Mouse (Mus musculus): ENCODE data around the gene Ebi3.
A peak's percentile ranks its signal among the peaks of the same experiment; 100 is the strongest.
"Not testable (repeated sequence)": the region's sequence is repeated elsewhere in the genome, so short reads cannot be mapped to it uniquely, and the experiment has no call there.

Gene Ebi3

DNA sequence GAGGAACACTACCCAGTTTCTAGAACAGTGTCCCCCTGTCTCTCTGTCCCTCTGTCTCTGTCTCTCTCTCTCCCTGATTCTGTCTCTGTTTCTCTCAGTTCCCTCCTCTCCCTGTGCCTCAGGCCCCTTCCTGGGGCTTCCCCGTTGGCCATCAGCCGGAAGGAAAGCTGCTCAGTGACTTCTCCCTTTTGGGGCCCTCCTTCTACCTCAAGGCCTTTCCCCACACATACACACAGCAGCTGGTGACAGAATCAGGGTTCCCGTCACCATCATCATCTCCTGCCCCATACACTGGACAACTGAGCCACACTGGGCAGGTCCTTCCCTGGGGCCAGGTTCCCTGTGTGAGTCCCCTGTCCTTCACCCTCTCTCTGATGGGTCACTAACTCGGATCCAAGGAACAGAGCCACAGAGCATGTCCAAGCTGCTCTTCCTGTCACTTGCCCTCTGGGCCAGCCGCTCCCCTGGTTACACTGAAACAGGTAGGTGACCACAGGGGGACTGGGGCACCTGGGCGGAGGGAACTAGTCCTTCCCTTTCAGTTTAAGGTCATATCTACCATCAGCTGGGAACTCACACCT, at the start of gene Ebi3:
Gene Ebi3, plus strand, starts transcription at position 194 of the 581 bp plus-strand sequence.
- DNase-seq (ENCODE audit: low read depth): no peak

DNA sequence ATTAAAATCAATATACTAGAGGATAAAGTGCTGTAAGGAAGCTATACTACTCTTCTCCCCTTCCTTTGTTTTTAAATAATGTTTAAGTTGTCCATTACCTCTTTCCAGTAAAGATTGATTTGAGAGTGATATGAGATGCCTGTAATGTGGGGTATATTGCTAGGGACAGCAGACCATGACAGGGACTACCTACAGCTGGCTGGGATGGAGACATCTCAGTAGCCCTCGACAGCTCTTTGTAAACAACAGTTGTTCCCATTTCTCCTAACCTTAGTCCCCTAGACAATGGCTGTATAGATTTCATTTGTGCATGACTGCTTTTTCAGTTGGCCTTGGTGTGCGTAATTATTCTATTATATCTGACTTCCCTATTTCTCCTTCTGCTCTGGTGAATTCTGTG, 49.4 kb upstream of the Ebi3 start:
- no peak for DNase-seq (ENCODE audit: low read depth)

DNA sequence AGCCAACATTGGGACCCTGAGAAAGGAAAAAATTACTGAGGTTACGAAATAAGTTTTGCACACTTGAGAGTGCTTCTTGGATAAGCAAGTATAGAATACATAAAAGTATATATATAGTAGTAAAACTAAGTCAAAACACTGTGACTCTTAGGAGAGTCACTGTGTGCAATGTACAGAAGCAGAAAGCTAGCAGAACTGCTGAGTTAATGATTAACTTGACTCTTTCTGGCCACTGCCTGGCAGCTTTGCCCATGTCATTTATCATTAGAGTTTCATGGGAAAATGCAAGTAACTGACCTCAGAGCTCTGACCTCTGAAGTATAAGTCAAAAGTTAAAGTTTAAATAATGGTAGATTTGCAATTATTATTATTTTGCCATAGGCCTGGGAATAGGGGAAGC, 48.8 kb upstream of the Ebi3 start:
- no peak for DNase-seq (ENCODE audit: low read depth)

DNA sequence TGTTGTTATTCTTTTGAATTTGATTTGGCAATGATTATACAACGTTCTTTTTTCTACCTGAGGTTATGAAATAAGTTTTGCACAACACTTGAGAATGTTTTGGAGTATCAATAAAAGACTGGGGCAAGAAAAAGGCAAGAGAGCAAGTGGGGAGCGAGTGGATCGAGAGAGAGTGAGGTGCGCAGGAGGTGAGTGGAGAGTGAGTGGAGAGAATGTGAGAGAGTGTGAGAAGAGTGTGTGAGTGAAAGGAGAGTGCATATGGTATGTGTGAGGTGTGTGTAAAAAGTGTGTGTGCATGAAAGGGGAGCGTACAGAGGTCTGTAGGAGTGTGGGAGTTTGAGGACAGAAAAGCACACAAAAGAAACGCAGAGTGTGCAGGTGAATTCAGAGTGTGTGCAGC, 48.3 kb upstream of the Ebi3 start:
- no peak for DNase-seq (ENCODE audit: low read depth)

DNA sequence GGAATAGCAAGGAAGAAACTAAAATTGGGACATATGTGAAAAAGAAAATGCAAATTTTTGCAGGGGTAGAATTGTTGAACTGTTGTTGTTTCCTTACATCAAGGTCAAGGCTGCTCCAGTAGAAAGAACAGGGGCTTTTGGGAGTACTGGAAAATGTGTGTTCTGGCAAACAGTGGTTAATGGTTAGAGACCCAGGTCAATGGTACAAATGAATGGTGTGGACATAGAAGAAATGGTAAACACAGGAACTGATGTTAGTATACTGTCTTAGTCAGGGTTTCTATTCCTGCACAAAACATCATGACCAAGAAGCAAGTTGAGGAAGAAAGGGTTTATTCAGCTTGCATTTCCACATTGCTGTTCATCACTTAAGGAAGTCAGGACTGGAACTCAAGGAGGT, 45.8 kb upstream of the Ebi3 start:
- no peak for DNase-seq (ENCODE audit: low read depth)

DNA sequence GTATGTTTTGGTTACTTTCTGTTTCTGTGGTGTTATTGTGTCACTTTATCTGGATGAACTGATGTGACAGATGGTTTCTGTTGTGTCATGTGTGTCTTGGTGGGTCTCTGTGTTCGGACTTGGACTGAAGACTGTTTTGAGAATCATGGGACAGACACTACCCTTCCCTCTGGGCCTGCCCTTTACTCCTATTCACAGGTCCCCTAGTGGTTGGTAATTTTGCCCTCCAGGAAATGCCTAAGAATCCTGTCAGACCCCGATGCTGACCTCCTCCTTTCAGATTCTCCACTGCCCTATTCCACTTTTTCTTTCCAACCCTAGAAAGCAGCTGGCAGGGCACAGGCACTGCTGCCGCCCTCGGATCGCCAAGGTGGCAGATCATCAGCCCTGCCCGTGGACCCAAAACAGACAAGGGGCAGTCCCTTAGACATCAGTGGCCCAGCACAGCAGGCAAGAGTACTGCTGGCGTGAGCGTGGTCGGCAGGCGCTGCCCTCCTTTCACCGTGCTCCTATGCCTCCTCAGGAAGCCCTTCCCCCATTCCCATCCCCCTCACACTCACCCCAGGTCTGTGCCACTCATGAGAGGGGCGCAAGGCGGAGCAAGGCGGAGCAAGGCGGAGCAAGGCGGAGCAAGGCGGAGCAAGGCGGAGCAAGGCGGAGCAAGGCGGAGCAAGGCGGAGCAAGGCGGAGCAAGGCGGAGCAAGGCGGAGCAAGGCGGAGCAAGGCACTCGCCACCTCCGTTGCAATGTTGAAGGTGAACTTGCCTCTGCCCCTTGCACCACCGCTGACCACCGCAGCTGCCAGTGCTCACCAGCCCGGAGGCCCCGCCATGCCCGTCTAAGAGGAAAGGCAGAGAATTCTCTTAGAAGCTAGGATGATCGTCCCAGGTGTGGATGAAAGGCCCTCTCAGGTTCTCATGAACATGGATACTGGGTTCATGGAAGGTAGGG, 20.6 kb upstream of the Ebi3 start:
- peak; percentile 85 for DNase-seq (ENCODE audit: low read depth)

DNA sequence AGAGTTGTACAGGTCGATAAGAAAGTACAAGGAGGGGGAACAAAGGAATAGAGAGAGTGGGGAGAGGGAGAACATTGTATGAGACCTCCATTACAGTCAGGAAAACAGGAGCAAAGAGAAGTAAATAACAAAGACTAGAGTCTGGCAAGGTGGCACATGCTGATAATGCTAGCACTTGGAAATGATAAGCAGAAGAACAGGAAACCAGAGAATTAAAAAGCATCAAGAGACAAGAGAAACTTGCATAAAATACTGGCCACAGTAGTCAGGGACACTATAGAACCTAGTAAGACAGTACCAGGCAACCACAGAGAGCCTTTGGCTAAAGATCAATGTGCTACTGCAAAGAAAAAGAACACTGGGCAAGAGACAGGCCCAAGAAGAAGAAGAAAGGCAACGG, 19.8 kb upstream of the Ebi3 start:
- DNase-seq (ENCODE audit: low read depth): no peak

DNA sequence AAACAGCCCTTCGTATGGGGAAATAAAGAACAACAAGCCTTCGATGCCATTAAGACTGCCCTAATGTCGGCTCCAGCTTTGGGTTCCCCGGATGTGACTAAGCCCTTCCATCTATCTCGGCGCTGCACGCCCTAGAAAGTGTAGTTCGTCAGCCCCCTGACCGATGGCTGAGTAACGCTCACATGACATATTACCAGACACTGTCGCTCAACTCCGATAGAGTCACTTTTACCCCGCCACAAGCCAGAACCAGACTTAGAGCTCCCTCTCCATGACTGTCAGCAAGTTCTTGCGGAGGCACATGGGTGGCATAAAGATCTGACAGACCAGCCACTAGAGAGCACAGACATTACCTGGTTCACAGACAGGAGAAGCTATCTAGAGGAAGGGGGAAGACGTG, 19.2 kb upstream of the Ebi3 start:
- no peak for DNase-seq (ENCODE audit: low read depth)

DNA sequence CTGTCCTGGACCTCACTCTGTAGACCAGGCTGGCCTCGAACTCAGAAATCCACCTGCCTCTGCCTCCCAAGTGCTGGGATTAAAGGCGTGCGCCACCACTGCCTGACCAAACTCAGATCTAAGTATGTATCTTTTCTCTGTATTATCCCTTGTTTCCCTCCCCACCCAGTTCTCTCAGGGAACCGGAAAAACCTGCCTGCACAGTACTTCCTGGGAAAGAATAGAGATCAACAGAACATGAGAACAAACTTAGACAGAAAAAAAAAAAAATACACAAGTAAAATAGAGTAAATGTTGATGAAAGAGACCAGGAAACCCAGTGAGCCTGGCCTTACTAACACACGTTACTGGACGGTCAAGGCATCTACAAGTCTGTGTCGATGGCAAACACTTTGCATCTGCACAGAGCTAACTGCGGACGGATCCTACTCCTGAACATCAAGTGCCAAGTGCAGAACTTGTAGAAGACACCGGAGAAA, 8.0 kb upstream of the Ebi3 start:
- DNase-seq (ENCODE audit: low read depth): not testable (repeated sequence)

DNA sequence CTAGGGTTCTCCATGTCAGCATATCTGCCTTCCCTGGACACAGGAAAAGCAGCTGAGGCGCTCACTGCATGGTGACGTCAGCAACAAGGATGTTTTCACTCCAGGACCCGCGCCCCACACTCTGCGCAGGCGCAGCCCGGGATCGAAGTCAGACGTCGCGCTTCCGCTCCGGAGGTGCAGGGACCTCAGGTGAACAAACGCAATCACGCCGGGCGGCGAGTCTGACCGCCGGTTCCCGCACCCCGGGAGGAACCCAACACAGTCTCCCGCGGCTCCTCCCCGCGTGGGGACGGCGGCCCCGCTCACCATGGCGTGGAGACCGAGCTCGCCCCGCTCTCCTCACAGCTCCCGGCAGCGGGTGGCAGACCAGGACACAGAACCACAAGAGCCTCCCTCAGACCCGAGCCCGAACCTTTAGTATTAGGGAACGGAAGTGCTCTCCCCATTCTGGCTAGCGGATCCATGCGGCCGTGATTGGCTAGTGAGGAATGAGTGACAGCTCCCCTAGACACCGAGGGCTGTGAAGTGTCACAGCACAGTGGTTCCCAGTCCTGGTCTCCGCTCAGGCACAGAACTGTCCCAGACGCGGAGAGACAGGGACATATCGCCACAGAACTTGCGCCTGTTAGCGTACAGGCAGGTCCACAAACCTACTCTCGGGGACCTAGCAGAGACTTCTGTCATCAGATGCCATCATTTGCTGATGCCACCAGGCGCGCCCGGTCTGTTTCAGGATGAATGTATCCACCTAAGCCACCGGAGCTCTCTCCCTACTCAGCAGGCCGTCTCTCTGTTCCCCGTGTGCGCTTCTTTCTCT, 7.4 kb upstream of the Ebi3 start:
- DNase-seq (ENCODE audit: low read depth): peak; percentile 79

DNA sequence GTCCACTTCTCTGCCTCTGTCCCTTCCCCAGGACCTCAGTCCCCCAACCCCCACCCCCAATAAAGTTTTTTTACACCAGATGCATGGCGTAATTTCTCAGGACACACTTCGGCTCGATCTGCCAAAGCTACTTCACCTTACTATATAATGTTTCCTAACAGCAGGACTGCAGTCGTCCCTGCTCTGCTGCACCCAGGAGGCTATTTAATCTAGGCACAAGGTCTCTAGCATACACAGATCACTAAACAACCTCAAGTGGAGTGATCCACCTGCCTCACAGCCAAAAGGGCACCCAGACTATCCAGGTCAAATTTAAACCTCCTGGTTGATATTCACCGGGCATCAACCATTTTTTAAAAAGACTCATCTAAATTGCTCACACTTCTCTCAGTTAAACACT, 6.7 kb upstream of the Ebi3 start:
- no peak for DNase-seq (ENCODE audit: low read depth)

DNA sequence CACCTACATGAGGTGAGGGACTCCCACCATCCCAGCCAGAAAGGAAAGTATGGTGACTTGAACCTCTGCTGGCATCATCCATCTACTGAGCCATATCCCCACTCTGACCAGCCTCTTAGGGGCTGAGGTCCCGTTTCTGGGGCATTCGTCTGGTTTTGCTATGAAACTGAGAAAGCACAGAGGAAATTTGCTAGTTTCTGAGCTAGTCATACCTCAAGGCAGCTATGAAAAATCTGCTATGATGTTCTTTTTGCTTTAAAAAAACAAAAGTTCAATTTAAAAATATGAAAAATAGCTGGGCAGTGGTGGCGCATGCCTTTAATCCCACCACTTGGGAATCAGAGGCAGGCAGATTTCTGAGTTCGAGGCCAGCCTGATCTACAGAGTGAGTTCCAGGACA, 3.8 kb upstream of the Ebi3 start:
- DNase-seq (ENCODE audit: low read depth): no peak

DNA sequence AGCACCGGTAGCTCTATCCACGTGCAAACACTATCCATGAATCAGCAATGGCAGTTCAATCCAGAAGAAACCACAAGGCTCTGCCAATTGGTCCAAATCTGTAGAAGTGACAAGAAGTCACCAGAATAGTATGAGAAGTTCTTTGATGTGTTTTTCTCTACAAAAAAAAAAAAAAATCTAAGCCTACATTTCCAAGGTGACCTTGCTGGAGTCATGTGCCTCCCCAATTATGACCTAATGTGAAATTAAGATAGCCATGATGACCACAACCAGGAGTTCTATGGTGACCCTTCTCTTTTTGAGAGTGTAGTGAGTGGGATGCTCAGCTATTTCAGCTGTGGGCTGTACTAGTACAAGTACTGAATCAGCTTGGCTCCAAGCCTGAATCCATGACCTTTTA, 3.0 kb upstream of the Ebi3 start, which contains the start of gene Zfp119b:
Gene Zfp119b, minus strand, starts transcription at position 101 of the 400 bp plus-strand sequence.
- no peak for DNase-seq (ENCODE audit: low read depth)

DNA sequence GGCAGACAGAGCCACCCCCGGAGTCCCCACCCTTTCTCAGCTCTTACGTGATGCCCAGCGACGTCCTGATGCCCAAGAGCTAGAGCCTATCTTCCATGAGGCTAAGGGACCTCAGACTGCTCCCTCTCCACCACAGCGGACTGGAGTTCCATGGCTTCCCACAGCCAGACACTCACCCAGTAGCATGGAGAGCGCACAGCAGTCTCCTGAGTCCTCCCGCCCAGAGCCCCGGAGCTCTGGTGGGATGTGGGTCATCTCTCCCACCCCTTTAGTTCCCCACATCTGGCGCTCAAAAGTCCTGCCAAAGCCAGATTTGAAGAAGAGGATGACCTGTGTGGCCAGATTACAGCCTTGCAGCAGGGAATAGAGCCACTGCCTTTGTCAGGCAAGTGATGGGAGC, 1.8 kb upstream of the Ebi3 start:
- DNase-seq (ENCODE audit: low read depth): no peak

DNA sequence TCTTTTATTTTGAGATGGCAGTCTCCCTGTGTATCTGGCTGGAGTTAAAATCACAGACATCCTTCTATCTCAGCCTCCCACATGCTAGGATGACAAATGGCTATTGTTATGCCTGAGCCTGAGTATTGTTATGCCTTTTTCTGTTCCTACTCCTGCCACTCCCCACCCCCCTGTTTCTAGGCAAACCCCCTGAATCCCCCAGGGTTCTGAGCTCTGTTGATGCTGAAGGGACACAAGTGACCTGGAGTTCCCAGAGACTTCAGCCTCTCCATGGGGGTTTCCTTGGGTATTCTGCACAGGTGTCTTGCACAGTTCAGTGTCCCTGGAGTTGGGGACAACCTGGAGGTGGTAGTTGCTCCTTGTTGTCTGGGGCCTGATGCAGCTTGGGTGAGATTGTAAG, 399 bp upstream of the Ebi3 start:
- DNase-seq (ENCODE audit: low read depth): no peak

DNA sequence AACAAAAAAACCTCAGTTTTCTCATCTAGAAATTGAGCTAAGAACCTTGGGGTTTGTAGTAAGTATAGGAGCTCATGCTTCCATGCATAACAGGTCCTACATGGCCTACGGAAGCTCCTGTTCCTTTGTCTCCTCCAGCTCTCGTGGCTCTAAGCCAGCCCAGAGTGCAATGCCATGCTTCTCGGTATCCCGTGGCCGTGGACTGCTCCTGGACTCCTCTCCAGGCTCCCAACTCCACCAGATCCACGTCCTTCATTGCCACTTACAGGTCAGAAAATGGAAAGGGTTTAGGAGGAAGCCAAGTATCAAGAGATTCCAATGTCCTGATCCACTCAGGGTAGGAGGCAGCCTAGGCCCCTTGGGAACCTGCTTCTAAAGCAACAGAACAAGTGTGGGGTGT, 1.3 kb downstream of the Ebi3 start:
- DNase-seq (ENCODE audit: low read depth): no peak

DNA sequence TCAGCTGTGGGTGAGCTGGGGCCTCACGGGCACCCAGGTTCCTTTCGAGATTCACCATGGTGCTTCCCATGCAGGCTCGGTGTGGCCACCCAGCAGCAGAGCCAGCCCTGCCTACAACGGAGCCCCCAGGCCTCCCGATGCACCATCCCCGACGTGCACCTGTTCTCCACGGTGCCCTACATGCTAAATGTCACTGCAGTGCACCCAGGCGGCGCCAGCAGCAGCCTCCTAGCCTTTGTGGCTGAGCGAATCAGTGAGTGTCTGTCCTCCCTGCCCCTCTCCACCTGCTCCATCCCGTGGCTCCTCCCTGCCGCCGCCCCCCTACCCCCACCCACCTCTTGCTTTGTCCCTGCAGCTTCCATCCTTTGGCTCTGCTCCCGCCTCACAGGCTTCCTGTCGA, 1.8 kb downstream of the Ebi3 start:
- no peak for DNase-seq (ENCODE audit: low read depth)

DNA sequence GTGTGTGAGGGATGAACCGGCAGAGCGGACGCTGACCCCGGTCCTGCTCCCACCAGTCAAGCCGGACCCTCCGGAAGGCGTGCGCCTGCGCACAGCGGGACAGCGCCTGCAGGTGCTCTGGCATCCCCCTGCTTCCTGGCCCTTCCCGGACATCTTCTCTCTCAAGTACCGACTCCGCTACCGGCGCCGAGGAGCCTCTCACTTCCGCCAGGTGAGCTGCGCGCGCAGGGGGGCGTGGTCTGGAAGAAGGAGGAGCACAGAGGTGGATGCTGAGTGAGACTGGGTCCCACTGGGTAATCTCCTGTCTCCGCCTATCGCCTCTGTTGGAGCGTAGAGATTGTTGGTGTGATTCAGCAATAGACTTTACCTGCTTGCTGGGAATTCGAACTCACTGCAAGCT, 3.7 kb downstream of the Ebi3 start:
- DNase-seq (ENCODE audit: low read depth): no peak

DNA sequence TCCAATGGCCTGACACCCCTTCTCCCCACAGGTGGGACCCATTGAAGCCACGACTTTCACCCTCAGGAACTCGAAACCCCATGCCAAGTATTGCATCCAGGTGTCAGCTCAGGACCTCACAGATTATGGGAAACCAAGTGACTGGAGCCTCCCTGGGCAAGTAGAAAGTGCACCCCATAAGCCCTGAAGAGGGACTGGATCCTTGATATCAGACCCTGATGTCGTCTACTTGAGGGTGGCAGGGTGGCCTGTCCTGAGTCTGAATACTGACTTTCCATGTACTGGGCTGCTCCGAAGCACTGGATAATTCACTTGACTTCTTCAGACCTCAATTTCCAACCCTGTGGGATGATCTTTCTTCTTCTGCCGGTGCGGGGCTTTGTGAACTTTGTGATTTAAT, 4.2 kb downstream of the Ebi3 start:
- DNase-seq (ENCODE audit: low read depth): no peak

DNA sequence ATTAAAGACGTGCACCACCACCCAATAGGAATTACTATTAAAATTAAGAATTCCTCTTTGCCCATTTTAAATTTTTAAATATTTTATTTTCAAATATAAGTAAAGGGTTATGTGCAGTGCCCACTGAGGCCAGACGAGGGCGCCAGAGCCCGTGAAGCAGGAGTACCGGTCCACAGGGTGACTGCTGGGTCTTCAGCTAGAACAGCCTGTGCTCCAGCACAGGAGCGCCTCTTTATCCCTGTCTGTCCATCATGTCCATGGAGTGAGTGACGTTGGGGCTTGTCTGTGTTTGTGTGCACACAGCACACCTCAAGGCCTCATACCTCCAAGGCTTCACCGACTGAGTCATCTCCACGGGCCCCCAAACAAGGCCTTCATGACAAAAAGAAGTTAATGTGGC, 4.7 kb downstream of the Ebi3 start:
- peak; percentile 84 for DNase-seq (ENCODE audit: low read depth)

DNA sequence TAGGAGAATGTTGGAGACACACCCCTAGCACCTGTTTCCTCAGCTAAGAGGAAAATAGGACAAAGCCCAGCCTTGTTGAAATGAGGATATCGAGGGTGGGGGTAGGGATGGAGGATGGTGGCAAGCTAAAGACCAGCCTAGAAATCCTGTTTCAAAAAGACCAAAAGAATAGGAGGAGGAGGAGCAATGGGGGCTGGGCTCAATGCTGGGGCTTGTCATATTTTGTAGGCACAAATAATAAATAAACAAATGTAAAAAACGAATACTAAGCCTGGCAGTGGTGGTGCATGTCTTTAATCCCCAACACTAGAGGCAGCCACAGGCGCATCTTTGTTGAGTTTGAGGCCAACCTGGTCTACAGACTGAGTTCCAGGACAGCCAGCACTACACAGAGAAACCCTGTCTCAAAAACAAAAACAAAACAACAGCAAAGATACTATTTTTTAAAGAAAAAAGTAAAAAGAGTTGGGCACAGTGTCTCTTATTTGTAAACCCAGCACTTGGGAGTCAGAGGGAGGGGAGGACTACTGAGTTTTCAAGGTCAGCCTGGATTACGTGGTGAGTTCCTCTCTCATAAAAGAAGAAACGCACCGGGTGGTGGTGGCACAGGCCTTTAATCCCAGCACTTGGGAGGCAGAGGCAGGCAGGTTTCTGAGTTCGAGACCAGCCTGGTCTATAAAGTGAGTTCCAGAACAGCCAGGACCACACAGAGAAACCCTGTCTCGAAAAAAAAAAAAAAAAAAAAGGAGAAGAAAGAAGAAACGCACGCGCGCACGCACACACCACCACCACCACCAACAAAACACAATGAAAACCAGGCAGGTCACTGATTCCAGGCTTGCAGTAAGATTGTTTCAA, 5.5 kb downstream of the Ebi3 start:
- no peak for DNase-seq (ENCODE audit: low read depth)

DNA sequence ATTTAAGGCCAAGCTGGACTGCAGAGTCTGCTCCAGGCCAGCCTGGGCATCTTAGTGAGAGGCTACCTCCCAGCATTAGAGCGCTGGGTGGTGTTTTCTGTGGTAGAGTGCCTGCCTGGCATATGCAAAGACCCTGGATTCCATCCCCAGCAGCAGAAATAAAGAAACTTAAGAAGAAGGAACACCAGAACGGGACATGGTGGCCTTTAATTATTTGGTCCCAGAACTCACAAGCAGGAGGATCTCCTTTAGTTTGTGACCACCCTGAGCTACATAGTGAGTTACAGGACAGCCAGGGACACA, 6.1 kb downstream of the Ebi3 start:
- DNase-seq (ENCODE audit: low read depth): no peak
